Mouse (Mus musculus) kidney, adult 2 months (tissue): ENCODE measurements at regions not wholly inside any gene's neighbourhood (a gene's known extent, or its start where the extent isn't known, plus 50 kb on each side); places are given as distances from the start of the nearest gene placed in this dataset.

ENCODE experiments used
- CTCF ChIP-seq: fragments of 200-500 bp; conservative IDR thresholded peaks from 2 replicates; pipeline ENCODE4 v1.5.1; 2011; ENCODE audit warnings: low read depth, mild to moderate bottlenecking, control low read depth, low read length, moderate library complexity, mixed read lengths; ENCODE audit not compliant: insufficient read depth, insufficient read length
- POLR2A ChIP-seq: fragments of 200-500 bp; IDR thresholded peaks from one replicate; pipeline ENCODE4 v1.6.1; 2011; ENCODE audit warnings: low read depth, low read length, control low read depth

GRCm38 (mm10) chr6:18639712-18640383, 125.2 kb upstream of the Cttnbp2 start:
- TF ChIP-seq CTCF (no peak), POLR2A (no peak)
